Mouse (Mus musculus): ENCODE data around the gene Peli3. TPM values are rescaled to one million over a fixed set of nuclear protein-coding genes. Genes with fewer than 3 reads are reported as not detected.
A peak's percentile ranks its signal among the peaks of the same experiment; 100 is the strongest.
"Not testable (repeated sequence)": the region's sequence is repeated elsewhere in the genome, so short reads cannot be mapped to it uniquely, and the experiment has no call there.

Gene Peli3
- polyA plus RNA-seq, 1 experiment from 2014 or later: 0.81 TPM

- H3K4me1 ChIP-seq (ENCODE audit: control insufficient read depth in 2 of 2, insufficient read depth in 2 of 2, low read length in 2 of 2): no peaks in the 10 kb centered on the region
- no peaks in the 10 kb centered on the region for H3K9me3 ChIP-seq (ENCODE audit: control insufficient read depth, low read length)
- peaks cover 32% of the 10 kb centered on the region for H3K36me3 ChIP-seq (ENCODE audit: control insufficient read depth, insufficient read depth, low read length)
- H3K27ac ChIP-seq (replicated peaks in 1 of 2; ENCODE audit: control insufficient read depth in 1 of 2, insufficient read depth in 1 of 2, low read depth in 2 of 2, low read length in 2 of 2): no peak overlapping the region
- no peak overlapping the region for H3K4me2 ChIP-seq (ENCODE audit: low read length)
- WGBS: 77% methylated on average over 1 of the region's 2 CpGs
- no peak overlapping the region for H3K9ac ChIP-seq (ENCODE audit: low read length)
- H3K27me3 ChIP-seq (ENCODE audit: control insufficient read depth, insufficient read depth, low read length): no peaks in the 10 kb centered on the region
- H3K4me3 ChIP-seq (ENCODE audit: control insufficient read depth in 1 of 2, insufficient read depth in 1 of 2, low read depth in 1 of 2, low read length in 2 of 2): no peak overlapping the region
- no peak for ATAC-seq (ENCODE audit: insufficient number of reproducible peaks, insufficient read depth, low FRiP score, low read depth)
Measured at GRCm38 (mm10) chr19:4968236-4968635, 25.3 kb upstream of the Peli3 start.

- ATAC-seq (ENCODE audit: insufficient number of reproducible peaks, insufficient read depth, low FRiP score, low read depth): peak; percentile 91
- H3K27ac ChIP-seq (replicated peaks in 1 of 2; ENCODE audit: control insufficient read depth in 1 of 2, insufficient read depth in 1 of 2, low read depth in 2 of 2, low read length in 2 of 2): peak within 1 kb of the TSS; percentile 65 to 69
- H3K27me3 ChIP-seq (ENCODE audit: control insufficient read depth, insufficient read depth, low read length): no peaks in the 10 kb centered on the region; the same call in 1 of the 2 replicates
- H3K4me2 ChIP-seq (ENCODE audit: low read length): peak within 1 kb of the TSS; percentile 72
- H3K4me1 ChIP-seq (ENCODE audit: control insufficient read depth in 2 of 2, insufficient read depth in 2 of 2, low read length in 2 of 2): peaks cover 0 to 5% of the 10 kb centered on the region in 2 experiments; a peak in 2 of 4 replicates
- peak within 1 kb of the TSS; percentile 71 to 91 for H3K4me3 ChIP-seq (ENCODE audit: control insufficient read depth in 1 of 2, insufficient read depth in 1 of 2, low read depth in 1 of 2, low read length in 2 of 2)
- WGBS: under 1% methylated on average over 34 of the region's 34 CpGs
- peaks cover 29% of the 10 kb centered on the region for H3K36me3 ChIP-seq (ENCODE audit: control insufficient read depth, insufficient read depth, low read length)
- H3K9ac ChIP-seq (ENCODE audit: low read length): peak within 1 kb of the TSS; percentile 81
- H3K9me3 ChIP-seq (ENCODE audit: control insufficient read depth, low read length): no peaks in the 10 kb centered on the region
Measured at GRCm38 (mm10) chr19:4961928-4962601, 19.1 kb upstream of the Peli3 start, which contains the start of gene Mrpl11. Mrpl11 (plus strand) TSS chr19:4962147.

GRCm38 (mm10) chr19:4948641-4949040 is 5.7 kb upstream of the Peli3 start:
- not testable (repeated sequence) for H3K4me3 ChIP-seq (ENCODE audit: control insufficient read depth in 1 of 2, insufficient read depth in 1 of 2, low read depth in 1 of 2, low read length in 2 of 2); H3K4me2 ChIP-seq (ENCODE audit: low read length); H3K27ac ChIP-seq (replicated peaks in 1 of 2; ENCODE audit: control insufficient read depth in 1 of 2, insufficient read depth in 1 of 2, low read depth in 2 of 2, low read length in 2 of 2); H3K4me1 ChIP-seq (ENCODE audit: control insufficient read depth in 2 of 2, insufficient read depth in 2 of 2, low read length in 2 of 2); H3K27me3 ChIP-seq (ENCODE audit: control insufficient read depth, insufficient read depth, low read length); ATAC-seq (ENCODE audit: insufficient number of reproducible peaks, insufficient read depth, low FRiP score, low read depth); H3K9me3 ChIP-seq (ENCODE audit: control insufficient read depth, low read length); H3K36me3 ChIP-seq (ENCODE audit: control insufficient read depth, insufficient read depth, low read length); H3K9ac ChIP-seq (ENCODE audit: low read length)
- 85% methylated on average over 9 of the region's 9 CpGs for WGBS

- H3K4me2 ChIP-seq (ENCODE audit: low read length): no peak overlapping the region
- H3K9ac ChIP-seq (ENCODE audit: low read length): no peak overlapping the region
- no peaks in the 10 kb centered on the region for H3K36me3 ChIP-seq (ENCODE audit: control insufficient read depth, insufficient read depth, low read length)
- peaks cover 20% of the 10 kb centered on the region for H3K27me3 ChIP-seq (ENCODE audit: control insufficient read depth, insufficient read depth, low read length)
- no peak overlapping the region for H3K27ac ChIP-seq (replicated peaks in 1 of 2; ENCODE audit: control insufficient read depth in 1 of 2, insufficient read depth in 1 of 2, low read depth in 2 of 2, low read length in 2 of 2)
- WGBS: 52% methylated on average over 6 of the region's 6 CpGs
- peaks cover 7 to 15% of the 10 kb centered on the region in 2 experiments for H3K4me1 ChIP-seq (ENCODE audit: control insufficient read depth in 2 of 2, insufficient read depth in 2 of 2, low read length in 2 of 2)
- ATAC-seq (ENCODE audit: insufficient number of reproducible peaks, insufficient read depth, low FRiP score, low read depth): no peak
- no peak overlapping the region for H3K4me3 ChIP-seq (ENCODE audit: control insufficient read depth in 1 of 2, insufficient read depth in 1 of 2, low read depth in 1 of 2, low read length in 2 of 2)
- no peaks in the 10 kb centered on the region for H3K9me3 ChIP-seq (ENCODE audit: control insufficient read depth, low read length)
Measured at GRCm38 (mm10) chr19:4945540-4945939, 2.6 kb upstream of the Peli3 start.

- Histone ChIP-seq H3K4me3 (ENCODE audit: control insufficient read depth in 1 of 2, insufficient read depth in 1 of 2, low read depth in 1 of 2, low read length in 2 of 2) (peak overlapping the region; percentile 55 to 61), H3K9ac (ENCODE audit: low read length) (peak overlapping the region; percentile 60; the same call in 1 of the 2 replicates), H3K4me1 (ENCODE audit: control insufficient read depth in 2 of 2, insufficient read depth in 2 of 2, low read length in 2 of 2) (peaks cover 7 to 15% of the 10 kb centered on the region in 2 experiments), H3K27me3 (ENCODE audit: control insufficient read depth, insufficient read depth, low read length) (peaks cover 21% of the 10 kb centered on the region), H3K27ac (replicated peaks in 1 of 2; ENCODE audit: control insufficient read depth in 1 of 2, insufficient read depth in 1 of 2, low read depth in 2 of 2, low read length in 2 of 2) (no peak overlapping the region), H3K9me3 (ENCODE audit: control insufficient read depth, low read length) (no peaks in the 10 kb centered on the region), H3K36me3 (ENCODE audit: control insufficient read depth, insufficient read depth, low read length) (no peaks in the 10 kb centered on the region), H3K4me2 (ENCODE audit: low read length) (peak overlapping the region; percentile 95)
- ATAC-seq (ENCODE audit: insufficient number of reproducible peaks, insufficient read depth, low FRiP score, low read depth): no peak
- 11% methylated on average over 13 of the region's 13 CpGs for WGBS
Measured at GRCm38 (mm10) chr19:4943253-4943588, 294 bp upstream of the Peli3 start.

- H3K27me3 ChIP-seq (ENCODE audit: control insufficient read depth, insufficient read depth, low read length): peaks cover 24% of the 10 kb centered on the region
- peaks cover 0 to 6% of the 10 kb centered on the region in 2 experiments; a peak in 3 of 4 replicates for H3K4me1 ChIP-seq (ENCODE audit: control insufficient read depth in 2 of 2, insufficient read depth in 2 of 2, low read length in 2 of 2)
- ATAC-seq (ENCODE audit: insufficient number of reproducible peaks, insufficient read depth, low FRiP score, low read depth): no peak
- 77% methylated on average over 17 of the region's 17 CpGs for WGBS
- H3K9ac ChIP-seq (ENCODE audit: low read length): no peak overlapping the region
- H3K36me3 ChIP-seq (ENCODE audit: control insufficient read depth, insufficient read depth, low read length): no peaks in the 10 kb centered on the region
- no peaks in the 10 kb centered on the region for H3K9me3 ChIP-seq (ENCODE audit: control insufficient read depth, low read length)
- no peak overlapping the region for H3K4me3 ChIP-seq (ENCODE audit: control insufficient read depth in 1 of 2, insufficient read depth in 1 of 2, low read depth in 1 of 2, low read length in 2 of 2)
- H3K4me2 ChIP-seq (ENCODE audit: low read length): no peak overlapping the region
- H3K27ac ChIP-seq (replicated peaks in 1 of 2; ENCODE audit: control insufficient read depth in 1 of 2, insufficient read depth in 1 of 2, low read depth in 2 of 2, low read length in 2 of 2): no peak overlapping the region
Measured at GRCm38 (mm10) chr19:4937444-4938310, 5.2 kb downstream of the Peli3 start.

DNA sequence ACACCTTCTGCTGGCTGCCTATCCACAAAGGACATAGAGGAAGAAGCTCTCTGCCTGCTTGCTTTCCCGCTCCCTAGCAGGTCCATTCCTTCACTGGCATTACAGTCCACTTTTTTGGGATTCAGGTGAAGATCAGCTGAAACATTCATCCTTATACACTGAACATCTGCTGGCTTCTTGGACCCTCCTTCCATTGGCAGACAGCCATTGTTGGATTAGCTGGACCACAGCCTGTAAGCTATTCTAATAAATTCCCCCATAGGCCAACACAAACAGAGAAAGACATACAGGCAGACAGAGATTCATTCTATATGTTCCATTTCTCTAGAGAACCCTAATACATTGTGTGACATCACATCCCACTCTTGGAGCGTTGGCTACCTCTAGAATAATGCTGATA is 6.0 kb downstream of the Peli3 start:
- H3K27me3 ChIP-seq (ENCODE audit: control insufficient read depth, insufficient read depth, low read length): peaks cover 17% of the 10 kb centered on the region
- H3K9me3 ChIP-seq (ENCODE audit: control insufficient read depth, low read length): no peaks in the 10 kb centered on the region
- H3K9ac ChIP-seq (ENCODE audit: low read length): no peak overlapping the region
- H3K36me3 ChIP-seq (ENCODE audit: control insufficient read depth, insufficient read depth, low read length): no peaks in the 10 kb centered on the region
- 74% methylated on average over 2 of the region's 2 CpGs for WGBS
- H3K4me1 ChIP-seq (ENCODE audit: control insufficient read depth in 2 of 2, insufficient read depth in 2 of 2, low read length in 2 of 2): no peaks in the 10 kb centered on the region
- H3K27ac ChIP-seq (replicated peaks in 1 of 2; ENCODE audit: control insufficient read depth in 1 of 2, insufficient read depth in 1 of 2, low read depth in 2 of 2, low read length in 2 of 2): no peak overlapping the region
- no peak overlapping the region for H3K4me3 ChIP-seq (ENCODE audit: control insufficient read depth in 1 of 2, insufficient read depth in 1 of 2, low read depth in 1 of 2, low read length in 2 of 2)
- H3K4me2 ChIP-seq (ENCODE audit: low read length): no peak overlapping the region
- ATAC-seq (ENCODE audit: insufficient number of reproducible peaks, insufficient read depth, low FRiP score, low read depth): no peak
